Mouse (Mus musculus) lung, embryonic 16.5 days (tissue): Measurements from ENCODE around the gene Arih1. TPM values are rescaled to one million over a fixed set of nuclear protein-coding genes. Genes with fewer than 3 reads are reported as not detected.
A peak's percentile ranks its signal among the peaks of the same experiment; 100 is the strongest.

ENCODE experiments used
- ATAC-seq: fragments of 200-750 bp; cut with Nextera tagmentation; 2 replicates; pipeline ENCODE4 v1.8.0; 2017; ENCODE audit warnings: low read depth, mild to moderate bottlenecking, moderate library complexity
- H3K27ac ChIP-seq: fragments of 300-500 bp; sonication (generic); 2 replicates; pipeline ENCODE4 v1.5.1; 2014; ENCODE audit warnings: mild to moderate bottlenecking, control low read depth, low read length
- H3K27me3 ChIP-seq: fragments of 300-500 bp; sonication (generic); 2 replicates; pipeline ENCODE4 v1.6.1; 2014; ENCODE audit warnings: low read depth, low read length, mixed read lengths; ENCODE audit not compliant: control insufficient read depth, insufficient read depth
- H3K36me3 ChIP-seq: fragments of 300-500 bp; sonication (generic); 2 replicates; pipeline ENCODE4 v1.6.1; 2014; ENCODE audit warnings: low read length; ENCODE audit not compliant: control insufficient read depth, insufficient read depth
- H3K4me1 ChIP-seq: fragments of 300-500 bp; sonication (generic); replicated peaks from 2 replicates; pipeline ENCODE4 v1.6.1; 2014; ENCODE audit warnings: low read length, mixed read lengths; ENCODE audit not compliant: control insufficient read depth, insufficient read depth
- H3K4me2 ChIP-seq: fragments of 300-500 bp; sonication (generic); 2 replicates; pipeline ENCODE4 v1.6.1; 2014; ENCODE audit warnings: low read depth, low read length, control low read depth
- H3K4me3 ChIP-seq: fragments of 300-500 bp; sonication (generic); 2 replicates; pipeline ENCODE4 v1.5.1; 2014; ENCODE audit warnings: mild to moderate bottlenecking, low read length, control low read depth
- H3K9ac ChIP-seq: fragments of 300-500 bp; sonication (generic); 2 replicates; pipeline ENCODE4 v1.6.1; 2014; ENCODE audit warnings: low read length, control low read depth
- H3K9me3 ChIP-seq: fragments of 300-500 bp; sonication (generic); 2 replicates; pipeline ENCODE4 v1.6.1; 2016; ENCODE audit warnings: low read length; ENCODE audit not compliant: control insufficient read depth
- WGBS: fragments of 180-500 bp; shearing (Covaris S2); extraction: QIAGEN DNeasy Blood & Tissue Kit; methylation state at CpG from one replicate; pipeline ENCODE4 v1.1.7; 2014; 5-methylcytosine and 5-hydroxymethylcytosine counted together
- polyA plus RNA-seq: library from polyadenylated mRNA; unstranded; fragments of >200 nt; fragmentation: Nextera tagmentation; extraction: Ambion mirVana; gene quantifications from 2 replicates; pipeline ENCODE4 v1.2.1, GENCODE M21; 2015

Gene Arih1
- 12.4 TPM in 2 replicates for polyA plus RNA-seq

GRCm38 (mm10) chr9:59486549-59487065 lies at the start of gene Arih1:
Gene Arih1 (minus strand): TSS chr9:59486618.
- Histone ChIP-seq H3K9me3 (no peaks in the 10 kb centered on the region), H3K4me2 (peak within 1 kb of the TSS; percentile 97), H3K4me3 (peak within 1 kb of the TSS; percentile 100), H3K27ac (peak within 1 kb of the TSS; percentile 99), H3K36me3 (no peaks in the 10 kb centered on the region), H3K9ac (peak within 1 kb of the TSS; percentile 99), H3K4me1 (peaks cover 8% of the 10 kb centered on the region; the same call in 1 of the 2 replicates), H3K27me3 (no peaks in the 10 kb centered on the region)
- WGBS, result under 1% methylated on average over 49 of the region's 56 CpGs
- peak; percentile 98 for ATAC-seq

- Histone ChIP-seq H3K36me3 (no peaks in the 10 kb centered on the region), H3K4me3 (no peak overlapping the region), H3K4me1 (no peaks in the 10 kb centered on the region), H3K9ac (no peak overlapping the region), H3K4me2 (no peak overlapping the region), H3K9me3 (no peaks in the 10 kb centered on the region), H3K27me3 (no peaks in the 10 kb centered on the region), H3K27ac (no peak overlapping the region)
- WGBS, result 61% methylated on average over 4 of the region's 4 CpGs
- ATAC-seq, result no peak
Measured at GRCm38 (mm10) chr9:59533889-59534288, 47.5 kb upstream of the Arih1 start.

DNA sequence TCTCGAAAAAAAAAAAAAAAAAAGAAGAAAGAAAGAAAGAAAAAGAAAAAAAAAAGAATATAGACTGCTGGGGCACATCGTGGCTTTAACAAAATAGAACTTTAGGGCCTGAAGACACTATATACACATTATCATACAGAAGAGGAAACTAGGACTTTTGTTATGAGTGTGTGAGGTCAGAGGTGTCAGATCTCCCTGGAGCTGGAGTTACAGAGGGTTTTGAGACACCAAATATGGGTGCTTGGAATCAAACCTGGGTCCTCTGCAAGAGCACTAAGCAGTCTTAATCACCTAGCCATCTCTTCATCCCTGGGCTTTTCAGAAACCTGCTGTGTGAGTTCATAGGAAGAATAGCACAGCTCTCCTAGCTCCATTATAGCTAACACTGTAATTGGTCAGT lies 47.0 kb upstream of the Arih1 start:
- Histone ChIP-seq H3K27me3 (no peaks in the 10 kb centered on the region), H3K4me3 (no peak overlapping the region), H3K27ac (no peak overlapping the region), H3K4me2 (no peak overlapping the region), H3K4me1 (no peaks in the 10 kb centered on the region), H3K36me3 (no peaks in the 10 kb centered on the region), H3K9ac (no peak overlapping the region), H3K9me3 (no peaks in the 10 kb centered on the region)
- WGBS, result 60% methylated on average over 2 of the region's 2 CpGs
- no peak for ATAC-seq

DNA sequence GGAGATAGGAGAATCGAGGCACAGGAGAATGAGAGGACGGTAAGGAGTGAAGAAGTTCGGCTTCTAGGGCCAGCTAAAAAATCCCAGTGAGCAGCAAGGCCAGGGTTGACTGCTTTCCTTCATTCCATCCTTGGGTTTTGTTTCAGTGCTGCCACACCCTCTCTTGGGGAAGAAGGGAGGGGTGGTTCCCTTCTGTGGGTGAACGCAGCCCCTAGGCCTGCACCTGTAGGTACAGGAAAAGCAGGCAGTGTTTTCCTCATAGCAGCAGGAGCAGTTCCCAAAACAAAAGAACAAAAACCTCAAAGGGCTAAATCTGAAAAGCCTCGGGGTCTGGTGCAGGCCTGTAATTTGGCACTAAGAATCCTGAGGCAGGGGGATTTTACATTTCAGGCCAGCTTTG lies 45.2 kb upstream of the Arih1 start:
- no peak overlapping the region for H3K4me3 ChIP-seq
- H3K36me3 ChIP-seq, result no peaks in the 10 kb centered on the region
- H3K27me3 ChIP-seq, result no peaks in the 10 kb centered on the region
- H3K4me2 ChIP-seq, result no peak overlapping the region
- H3K9ac ChIP-seq, result no peak overlapping the region
- no peak for ATAC-seq
- no peak overlapping the region for H3K27ac ChIP-seq
- no peaks in the 10 kb centered on the region for H3K4me1 ChIP-seq
- H3K9me3 ChIP-seq, result no peaks in the 10 kb centered on the region
- 47% methylated on average over 5 of the region's 5 CpGs for whole genome bisulfite sequencing

- no peaks in the 10 kb centered on the region for H3K36me3 ChIP-seq
- H3K27ac ChIP-seq, result no peak overlapping the region
- H3K4me3 ChIP-seq, result no peak overlapping the region
- no peak for ATAC-seq
- H3K4me1 ChIP-seq, result no peaks in the 10 kb centered on the region
- 82% methylated on average over 2 of the region's 2 CpGs for WGBS
- no peaks in the 10 kb centered on the region for H3K9me3 ChIP-seq
- H3K27me3 ChIP-seq, result no peaks in the 10 kb centered on the region
- no peak overlapping the region for H3K9ac ChIP-seq
- H3K4me2 ChIP-seq, result no peak overlapping the region
Measured at GRCm38 (mm10) chr9:59528274-59528673, 41.9 kb upstream of the Arih1 start.

DNA sequence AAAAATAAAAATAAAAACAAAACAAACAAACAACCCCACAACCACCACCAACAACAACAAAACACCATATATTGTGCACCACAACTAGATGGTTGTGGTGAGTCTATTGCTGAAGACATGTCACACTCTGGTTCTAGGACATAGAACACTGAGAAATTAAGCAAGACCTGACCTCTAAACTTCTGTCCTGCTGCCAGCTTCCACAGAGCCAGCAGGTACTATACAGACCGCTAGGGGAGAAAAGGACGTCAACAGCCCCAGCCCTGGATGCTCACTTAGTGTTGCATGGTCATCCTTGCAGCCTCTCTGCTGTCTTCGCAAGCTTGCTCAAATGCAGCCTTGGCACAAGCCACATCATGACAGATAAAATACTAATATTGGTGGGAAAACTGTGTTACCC lies 41.2 kb upstream of the Arih1 start:
- H3K27ac ChIP-seq, result no peak overlapping the region
- WGBS, result 81% methylated on average over 3 of the region's 3 CpGs
- no peak overlapping the region for H3K4me2 ChIP-seq
- ATAC-seq, result no peak
- no peak overlapping the region for H3K4me3 ChIP-seq
- H3K27me3 ChIP-seq, result no peaks in the 10 kb centered on the region
- no peaks in the 10 kb centered on the region for H3K36me3 ChIP-seq
- no peaks in the 10 kb centered on the region for H3K4me1 ChIP-seq
- no peak overlapping the region for H3K9ac ChIP-seq
- no peaks in the 10 kb centered on the region for H3K9me3 ChIP-seq

- Histone ChIP-seq H3K9me3 (no peaks in the 10 kb centered on the region), H3K27me3 (no peaks in the 10 kb centered on the region), H3K4me2 (no peak overlapping the region), H3K4me1 (no peaks in the 10 kb centered on the region), H3K9ac (no peak overlapping the region), H3K4me3 (no peak overlapping the region), H3K27ac (no peak overlapping the region), H3K36me3 (no peaks in the 10 kb centered on the region)
- WGBS, result 73% methylated on average over 6 of the region's 6 CpGs
- no peak for ATAC-seq
Measured at GRCm38 (mm10) chr9:59526727-59527126, 40.3 kb upstream of the Arih1 start.

DNA sequence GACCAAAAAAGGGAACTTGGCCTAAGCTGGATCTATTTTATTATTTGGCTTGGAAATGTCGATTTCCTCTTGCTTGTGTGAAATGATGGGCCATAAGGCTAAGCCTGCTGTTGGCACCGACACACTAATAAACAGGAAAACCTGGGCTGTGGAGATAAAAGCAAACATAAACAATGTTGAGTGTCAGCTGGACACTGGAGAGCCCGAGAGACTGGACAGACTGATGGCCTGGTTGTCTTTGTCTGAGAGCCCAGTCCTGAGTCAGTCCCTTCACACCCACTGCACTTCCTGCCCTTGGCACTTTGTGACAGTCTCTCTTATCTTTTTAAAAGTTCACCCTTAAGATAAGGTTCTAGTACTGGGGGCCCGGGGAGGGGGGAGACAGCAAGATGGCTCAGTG lies 36.5 kb upstream of the Arih1 start:
- Histone ChIP-seq H3K27ac (no peak overlapping the region), H3K4me1 (no peaks in the 10 kb centered on the region), H3K9me3 (no peaks in the 10 kb centered on the region), H3K4me3 (no peak overlapping the region), H3K27me3 (no peaks in the 10 kb centered on the region), H3K9ac (no peak overlapping the region), H3K4me2 (no peak overlapping the region), H3K36me3 (no peaks in the 10 kb centered on the region)
- 0 out of 2 replicates have a peak, but pooled peaks have one; percentile 23 for ATAC-seq
- 19% methylated on average over 4 of the region's 4 CpGs for WGBS

DNA sequence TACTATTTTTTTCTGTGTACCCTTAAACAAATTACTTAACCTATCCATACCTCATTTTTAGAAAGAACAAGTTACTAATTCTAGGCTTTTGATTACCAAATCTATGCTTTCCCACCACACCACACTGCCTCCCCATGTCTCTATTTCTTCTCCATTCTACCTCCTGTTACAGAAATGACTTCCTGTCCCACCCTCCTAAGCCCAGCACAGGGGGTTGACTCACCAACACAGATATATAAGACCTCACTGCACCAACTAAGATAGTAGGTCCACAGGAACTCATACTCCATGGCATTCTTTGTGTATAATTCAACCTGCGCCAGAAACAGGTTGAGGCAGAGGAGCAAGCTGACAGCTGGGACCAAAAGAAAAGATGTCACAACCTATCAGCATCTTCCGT lies 33.0 kb upstream of the Arih1 start:
- Histone ChIP-seq H3K4me3 (no peak overlapping the region), H3K36me3 (no peaks in the 10 kb centered on the region), H3K9ac (no peak overlapping the region), H3K4me2 (no peak overlapping the region), H3K9me3 (no peaks in the 10 kb centered on the region), H3K27ac (no peak overlapping the region), H3K27me3 (no peaks in the 10 kb centered on the region), H3K4me1 (no peaks in the 10 kb centered on the region)
- 73% methylated on average over 2 of the region's 2 CpGs for WGBS
- ATAC-seq, result no peak

DNA sequence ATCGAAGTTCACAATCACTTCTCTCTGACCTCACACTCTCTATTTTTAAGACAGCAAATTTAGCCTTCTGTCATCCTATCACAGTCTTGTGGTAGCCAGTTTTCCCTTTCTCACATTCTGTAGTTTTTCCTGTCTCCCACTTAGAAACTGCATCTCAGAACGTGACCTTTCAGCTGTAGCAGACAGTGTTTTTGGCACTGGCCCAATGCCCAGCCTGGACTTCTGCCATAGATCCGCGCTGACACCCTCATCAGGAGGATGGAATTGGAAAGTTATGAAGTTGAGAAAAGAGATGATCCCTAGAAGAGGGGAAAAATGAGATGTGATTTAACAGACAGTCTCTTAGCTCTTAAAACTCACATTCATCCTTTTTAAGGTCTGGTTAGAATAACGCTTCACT lies 32.6 kb upstream of the Arih1 start:
- WGBS, result 45% methylated on average over 5 of the region's 5 CpGs
- Histone ChIP-seq H3K9ac (no peak overlapping the region), H3K27ac (no peak overlapping the region), H3K27me3 (no peaks in the 10 kb centered on the region), H3K4me2 (no peak overlapping the region), H3K9me3 (no peaks in the 10 kb centered on the region), H3K36me3 (no peaks in the 10 kb centered on the region), H3K4me3 (no peak overlapping the region), H3K4me1 (no peaks in the 10 kb centered on the region)
- ATAC-seq, result no peak
